Mouse (Mus musculus) telencephalon, adult 2 months (tissue): ENCODE measurements around the gene Mars.

Source experiments
- DNase-seq: peaks from one replicate; pipeline ENCODE4 v3.0.0-alpha.2; 2011; ENCODE audit warnings: low read depth, low spot score

The Mars gene

GRCm38 (mm10) chr10:127262548-127263398 is 48.8 kb downstream of the Mars start, which contains the start of gene Kif5a:
Gene Kif5a, minus strand, starts transcription at chr10:127263348.
- peak; percentile 47 for DNase-seq

DNA sequence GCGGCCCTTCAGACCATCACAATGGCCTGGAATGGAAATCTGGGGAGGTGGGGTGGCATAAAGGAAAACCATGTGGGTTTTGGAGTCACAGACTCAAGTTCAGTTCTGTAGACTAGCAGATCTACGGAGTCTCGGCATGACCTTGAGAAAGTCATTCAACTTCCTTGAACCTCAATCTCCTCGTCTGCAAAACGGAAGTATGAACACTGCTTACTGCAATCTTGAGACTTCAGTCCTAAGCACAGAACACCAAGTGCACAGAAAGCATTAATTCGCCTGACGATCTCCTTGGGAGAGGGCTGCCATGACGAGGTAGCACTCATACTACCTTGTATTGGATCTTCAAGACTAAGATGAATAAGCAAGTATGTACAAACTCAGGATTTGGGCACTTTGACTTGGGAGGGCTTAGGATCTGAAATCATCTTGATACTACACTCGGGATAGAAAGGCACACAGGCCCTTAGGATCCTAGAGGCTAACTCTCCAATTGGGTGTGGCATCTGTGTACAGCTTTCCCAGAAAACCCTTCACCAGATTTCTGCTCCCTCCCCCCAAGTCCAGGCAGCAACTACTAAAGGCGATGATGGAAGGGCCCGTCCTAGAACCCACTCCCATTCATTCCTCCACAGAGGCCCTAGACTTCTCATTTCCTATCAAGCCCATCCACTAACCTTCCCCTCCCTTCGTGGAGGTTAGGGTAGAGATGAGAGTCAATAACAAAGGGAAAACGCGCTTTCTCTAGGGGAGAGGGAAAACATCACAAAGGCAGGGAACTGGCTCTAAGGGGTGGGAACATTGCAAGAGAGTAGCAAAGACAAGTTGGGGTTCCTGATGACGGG is 49.7 kb downstream of the Mars start:
- DNase-seq: no peak

- no peak for DNase-seq
Observed at GRCm38 (mm10) chr10:127258489-127258888, 53.1 kb downstream of the Mars start.

GRCm38 (mm10) chr10:127257790-127258189 is 53.8 kb downstream of the Mars start:
- DNase-seq: no peak

DNA sequence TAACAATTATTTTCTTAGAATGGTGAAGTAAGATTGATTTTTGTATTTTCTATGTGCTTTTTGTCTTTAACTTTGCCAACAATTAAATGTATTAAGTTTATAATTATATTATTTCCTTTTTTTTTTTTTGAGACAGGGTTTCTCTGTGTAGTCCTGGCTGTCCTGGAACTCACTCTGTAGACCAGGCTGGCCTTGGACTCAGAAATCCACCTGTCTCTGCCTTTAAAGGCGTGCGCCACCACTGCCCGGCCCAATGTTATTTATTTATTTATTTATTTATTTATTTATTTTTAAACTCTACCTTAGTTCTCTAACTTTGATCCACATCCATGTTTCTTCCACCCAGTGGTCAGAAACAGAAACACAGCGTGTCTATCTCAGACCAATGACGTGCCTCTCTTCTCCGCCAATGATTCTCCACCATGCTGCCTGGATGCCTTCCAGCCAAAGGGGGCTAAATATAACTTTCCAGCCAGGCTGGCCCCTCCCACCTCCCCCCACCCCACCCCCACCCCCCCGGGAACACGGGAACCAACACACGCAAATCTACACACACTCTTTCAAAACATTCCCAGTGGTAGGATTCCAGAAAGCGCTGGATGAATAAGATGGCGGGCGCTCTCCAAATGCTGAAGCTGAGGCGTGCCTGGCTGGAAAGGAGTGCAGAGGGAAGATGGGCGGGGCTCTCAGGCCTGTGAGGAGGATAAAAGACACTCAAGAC is 55.8 kb downstream of the Mars start:
- DNase-seq: no peak

DNA sequence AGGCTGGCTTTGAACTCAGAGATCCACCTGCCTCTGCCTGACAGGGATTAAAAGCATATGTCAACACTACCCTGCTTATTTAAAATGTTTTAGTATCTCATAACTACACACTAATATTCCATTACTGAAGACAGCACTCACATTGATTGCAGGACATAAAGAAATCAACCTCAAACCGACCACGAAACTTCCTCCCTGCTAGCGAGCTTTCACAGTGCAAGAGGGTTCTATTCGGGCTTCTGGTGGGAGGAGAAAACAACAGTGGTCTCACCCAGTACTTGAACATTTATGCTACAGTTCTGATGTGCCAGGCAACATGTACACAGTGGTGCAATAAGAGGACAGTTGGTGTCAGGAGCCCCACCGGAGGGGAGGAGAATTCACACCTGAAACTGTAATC is 60.8 kb downstream of the Mars start:
- no peak for DNase-seq
